Mouse (Mus musculus) adrenal gland, postnatal 4 days (tissue): ENCODE results near the gene Clec4a4. TPM values are rescaled to one million over a fixed set of nuclear protein-coding genes. Genes with fewer than 3 reads are reported as not detected.
"Not testable (repeated sequence)": the region's sequence is repeated elsewhere in the genome, so short reads cannot be mapped to it uniquely, and the experiment has no call there.

Experiments used
- DNase-seq, 2 experiments: peaks; one replicate each; pipeline ENCODE4 v3.0.0; 2021 to 2022; ENCODE audit warnings: low spot score in 2 of 2, mixed read lengths in 2 of 2
- long read RNA-seq, 2 experiments: library from polyadenylated mRNA; stranded (forward); transcript quantifications; one replicate each; pipeline ENCODE4 v2.0.0; 2021
- total RNA-seq, 2 experiments: library from RNA; stranded (reverse); gene quantifications; 2 replicates each; pipeline ENCODE4 v1.2.3; 2021

The Clec4a4 gene
- total RNA-seq = not detected
- long read RNA-seq, experiment 1 = 0 reads
- long read RNA-seq, experiment 2 = 0 reads

DNA sequence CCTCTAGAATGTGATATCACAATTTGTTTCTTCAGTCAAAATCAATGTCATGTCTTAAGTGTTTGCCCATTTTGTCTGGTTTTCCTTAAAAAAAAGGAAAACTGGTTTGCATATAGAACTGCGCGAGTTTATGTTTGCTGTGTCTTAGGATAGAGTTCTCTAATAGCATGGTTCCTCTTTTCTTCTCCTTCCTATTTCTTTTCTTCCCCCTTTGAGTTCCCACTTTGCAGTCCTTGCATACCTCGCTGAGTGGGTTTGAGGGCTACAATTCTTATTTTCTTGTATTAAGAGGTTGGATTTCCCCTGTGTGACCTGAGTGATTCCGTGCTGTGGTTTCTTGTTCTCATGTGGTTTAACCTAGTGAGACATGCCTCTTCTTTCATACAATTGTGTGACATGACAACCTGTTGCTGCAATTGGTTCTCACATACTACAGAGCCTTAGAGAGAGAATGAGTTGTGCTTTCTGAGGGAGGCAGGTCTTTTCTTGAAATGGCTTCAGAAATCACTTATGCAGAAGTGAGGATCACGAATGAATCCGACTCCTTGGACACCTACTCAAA is at the start of gene Clec4a4:
Gene Clec4a4 (plus strand): TSS at position 492 of the 562 bp plus-strand sequence.
- no peak for DNase-seq

DNA sequence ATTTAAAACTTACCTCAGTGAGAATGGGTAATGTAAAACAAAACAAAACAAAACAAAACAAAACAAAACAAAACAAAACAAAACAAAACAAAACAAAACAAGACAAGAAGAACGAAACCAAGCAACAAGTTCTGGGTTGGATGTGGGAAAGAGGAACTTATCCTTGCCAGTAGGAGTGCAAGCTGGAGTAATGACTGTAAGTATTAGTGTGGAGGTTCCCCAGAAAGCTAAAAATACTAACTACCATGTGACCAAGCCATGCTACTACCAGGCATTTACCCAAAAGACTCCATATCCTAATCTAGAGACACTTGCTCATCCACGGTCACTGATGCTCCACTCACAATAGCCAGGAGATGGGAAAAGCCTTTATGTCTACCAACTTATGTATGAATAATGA is 43.4 kb upstream of the Clec4a4 start:
- no peak for DNase-seq

DNA sequence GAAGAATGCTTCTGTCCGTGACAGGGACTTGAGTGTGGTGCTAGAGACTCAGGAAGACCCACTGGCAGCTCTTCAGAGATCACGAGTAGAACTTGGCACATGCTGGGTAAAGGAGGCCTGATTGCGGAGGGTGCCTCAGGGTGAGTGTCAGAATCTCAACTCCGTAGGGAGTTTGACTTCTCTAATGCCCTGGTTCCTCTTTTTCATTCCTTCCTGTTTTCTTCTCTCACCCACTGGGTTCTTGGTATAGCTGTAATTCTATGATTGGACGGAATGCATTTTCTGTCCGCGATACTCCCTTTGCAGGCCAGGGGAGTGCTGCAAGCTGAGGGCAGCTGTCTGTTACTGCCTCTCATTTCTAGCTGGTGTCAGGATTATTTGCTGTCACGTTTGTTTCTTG is 37.8 kb upstream of the Clec4a4 start, which contains the start of gene Clec4a3:
Gene Clec4a3 (plus strand): TSS at position 115 of the 400 bp plus-strand sequence.
- no peak for DNase-seq

DNA sequence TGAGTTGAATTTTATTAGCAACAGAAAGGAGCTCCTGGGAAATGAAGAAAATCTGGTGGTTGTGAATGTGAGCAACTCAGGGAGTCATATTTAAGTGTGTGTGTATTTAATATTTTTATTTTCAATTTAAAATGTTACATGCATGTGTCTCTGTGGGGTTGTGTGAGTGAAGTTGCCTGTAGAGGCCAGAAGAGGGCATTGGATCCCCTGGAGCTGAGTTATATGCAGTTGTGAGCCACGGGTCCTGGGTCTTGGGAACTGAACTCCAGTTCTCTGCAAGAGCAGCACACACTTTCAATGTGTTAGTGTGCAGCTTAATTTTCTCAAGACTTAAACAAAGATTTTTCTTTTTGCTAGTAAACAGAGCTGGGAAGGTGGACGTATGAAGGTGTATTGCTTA is 25.6 kb upstream of the Clec4a4 start:
- no peak for DNase-seq

DNA sequence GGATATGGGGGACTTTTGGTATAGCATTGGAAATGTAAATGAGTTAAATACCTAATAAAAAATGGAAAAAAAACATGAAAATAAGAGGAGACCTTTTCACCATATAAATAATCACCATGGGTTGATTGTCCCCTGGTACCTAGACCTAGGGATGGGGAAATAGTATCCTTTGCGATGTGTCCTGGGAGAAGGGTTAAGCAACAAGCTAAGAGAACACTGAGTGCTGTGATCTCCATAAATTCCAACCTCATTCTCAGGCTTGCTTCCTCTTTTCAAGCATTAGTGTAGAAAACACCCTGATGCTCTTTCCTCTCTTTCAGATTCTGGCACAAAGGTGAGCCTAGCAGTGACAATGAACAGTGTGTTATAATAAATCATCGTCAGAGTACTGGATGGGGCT is 21.1 kb upstream of the Clec4a4 start:
- DNase-seq = no peak

DNA sequence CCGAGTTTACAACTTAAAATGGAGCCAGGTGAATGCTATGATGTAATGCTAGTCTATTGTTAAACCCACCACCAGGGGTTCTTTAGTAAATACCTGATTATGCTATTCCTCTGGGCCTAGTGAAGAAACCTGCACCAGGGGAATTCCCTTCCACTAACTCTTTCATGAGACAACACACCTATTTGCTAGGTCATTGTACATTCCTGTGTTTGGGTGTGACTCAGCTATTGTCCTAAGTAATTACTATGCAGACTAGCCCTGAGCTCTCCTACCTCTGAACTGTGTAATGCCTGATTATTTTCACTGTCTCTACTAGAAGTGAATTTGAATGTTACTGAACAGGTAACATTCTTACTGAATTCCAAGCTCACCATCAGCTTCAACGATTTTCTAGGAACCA is 14.5 kb downstream of the Clec4a4 start:
- not testable (repeated sequence) for DNase-seq

DNA sequence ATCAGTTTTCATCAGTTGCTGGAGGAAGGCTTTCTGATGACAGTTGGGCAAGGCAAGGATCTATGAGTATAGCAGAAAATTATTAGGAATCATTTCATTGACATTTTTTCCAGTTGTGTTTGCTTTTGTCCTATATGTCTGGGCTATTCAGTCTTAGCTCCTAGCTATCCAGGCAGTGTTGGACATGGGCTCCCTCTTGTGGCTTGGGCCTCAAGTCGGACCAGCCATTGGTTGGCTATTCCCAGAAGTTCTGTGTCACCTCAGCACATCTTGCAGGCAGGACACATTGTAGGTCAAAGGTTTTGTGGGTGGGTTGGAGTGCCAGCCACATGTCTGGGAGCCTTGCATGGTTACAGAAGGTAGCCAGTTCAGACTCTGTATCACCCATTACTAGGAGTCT is 15.4 kb downstream of the Clec4a4 start:
- DNase-seq = no peak

DNA sequence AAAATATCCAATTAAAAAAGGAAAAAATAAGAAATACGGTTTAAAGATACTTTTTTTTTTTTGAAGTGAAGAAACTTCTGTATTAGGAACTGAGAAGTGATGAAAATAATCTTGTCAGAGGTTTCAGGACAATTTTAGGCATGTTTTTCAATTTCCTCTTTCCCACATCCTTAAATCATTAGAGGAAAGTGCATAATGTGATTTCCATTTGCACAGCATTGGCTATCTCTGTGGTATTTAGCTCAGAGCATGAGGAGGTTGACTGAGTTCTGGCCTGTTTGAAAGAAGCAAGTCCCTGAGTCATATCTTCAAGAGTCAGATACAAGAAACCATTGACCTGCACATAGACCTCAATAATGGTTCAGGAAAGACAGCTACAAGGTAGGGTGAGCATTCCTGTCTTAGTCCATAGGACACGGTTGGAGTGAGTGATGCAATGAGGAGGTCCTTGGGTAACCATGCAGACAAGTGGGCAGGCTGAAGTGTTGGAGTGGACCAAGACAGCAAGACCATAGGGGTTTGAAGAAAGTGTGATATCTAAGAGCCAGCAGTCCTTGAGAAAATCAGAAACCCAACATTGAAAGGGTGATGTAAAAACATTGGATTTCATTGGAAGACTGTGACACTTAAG is 59.7 kb downstream of the Clec4a4 start, which contains the start of gene Clec4b1:
Gene Clec4b1 (plus strand): TSS at position 221 of the 631 bp plus-strand sequence.
- no peak for DNase-seq

Other genes with a start within 250 kb of the Clec4a4 start
- 10 to 100 TPM; 17.4 to 17.8 TPM for gene Slc2a3, start 188.7 kb upstream of the Clec4a4 start, total RNA-seq
- 10 to 100 TPM; 21.3 to 22.1 TPM for gene Foxj2, start 170.5 kb upstream of the Clec4a4 start, total RNA-seq
- gene C3ar1, start 134.2 kb upstream of the Clec4a4 start, total RNA-seq = 1 to 10 TPM; 2.6 to 3.2 TPM
- 10 to 100 TPM; 46.4 to 51.4 TPM for gene Necap1, start 115.9 kb upstream of the Clec4a4 start, total RNA-seq
- gene Clec4a1, start 68.5 kb upstream of the Clec4a4 start, total RNA-seq = 1 to 10 TPM; 4.2 to 5.2 TPM
- 1 to 10 TPM; 4.2 to 4.3 TPM for gene Clec4a3, start 37.9 kb upstream of the Clec4a4 start, total RNA-seq
- gene Clec4b1, start 59.6 kb downstream of the Clec4a4 start, total RNA-seq = not detected
- gene Clec4a2, start 116.1 kb downstream of the Clec4a4 start, total RNA-seq = 1 to 10 TPM; 5.0 to 5.8 TPM
- gene Clec4b2, start 182.5 kb downstream of the Clec4a4 start, total RNA-seq = under 1 TPM in 1 of 2 experiments, not detected in 1; 0.34 TPM
- gene Clec4n, start 239.5 kb downstream of the Clec4a4 start, total RNA-seq = 1 to 10 TPM; 1.4 to 1.5 TPM